ENCODE assay signal across 6 mouse cellular contexts in the genomic region with DNA sequence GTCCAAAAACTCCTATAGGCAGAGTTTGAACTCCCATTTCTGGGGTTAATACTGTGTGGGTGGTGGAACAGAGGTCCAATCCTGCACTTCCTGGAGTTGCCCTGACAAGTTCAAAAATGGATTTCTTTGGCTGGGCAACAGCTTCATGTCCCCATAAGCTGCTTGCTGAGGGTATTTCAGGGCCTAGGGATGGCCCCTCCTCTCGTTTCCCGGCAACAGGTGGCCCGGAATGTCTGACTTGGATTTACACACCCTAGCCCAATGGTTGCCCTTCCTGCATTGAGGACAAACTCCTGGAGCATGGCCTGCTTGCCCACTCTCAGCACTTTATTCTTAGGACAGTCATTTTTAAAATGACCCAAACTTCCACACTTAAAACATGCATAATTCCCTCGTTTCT. TPM values are rescaled to one million over a fixed set of nuclear protein-coding genes. Genes with fewer than 3 reads are reported as not detected.
DNase-seq lines count a peak whose midpoint lies in the region; ATAC-seq and TF ChIP-seq lines count a peak whose summit lies in the region.
"Not testable (repeated sequence)": the region's sequence is repeated elsewhere in the genome, so short reads cannot be mapped to it uniquely, and the experiment has no call there.

No protein-coding gene starts in this region.

- H3K4me2 ChIP-seq in heart, embryonic 13.5 days: peak overlapping the region; percentile 34; the same call in 1 of the 2 replicates
- H3K4me2 ChIP-seq in heart, embryonic 15.5 days: peak overlapping the region; percentile 29
- H3K4me2 ChIP-seq in hindbrain, embryonic 11.5 days (replicated peaks; ENCODE audit: low read depth, low read length); limb, embryonic 11.5 days (ENCODE audit: low read depth, severe bottlenecking): not testable (repeated sequence)

- intact Hi-C loops in gastrocnemius, adult 2 months (cut with DNase I): not testable (repeated sequence)

- 81% methylated on average over 4 of the region's 4 CpGs for WGBS in heart, embryonic 13.5 days
- 83% methylated on average over 4 of the region's 4 CpGs for WGBS in heart, embryonic 15.5 days
- 81% methylated on average over 4 of the region's 4 CpGs for WGBS in hindbrain, embryonic 11.5 days
- WGBS in limb, embryonic 11.5 days: 89% methylated on average over 4 of the region's 4 CpGs

- not testable (repeated sequence) for H3K36me3 ChIP-seq in heart, embryonic 13.5 days; heart, embryonic 15.5 days; hindbrain, embryonic 11.5 days (ENCODE audit: control insufficient read depth, insufficient read depth, low read length); limb, embryonic 11.5 days (ENCODE audit: control insufficient read depth, insufficient read depth, low read length)

- not testable (repeated sequence) for TF ChIP-seq CTCF in gastrocnemius, adult 2 months (IDR thresholded peaks at IDR 0.05)

- not testable (repeated sequence) for ATAC-seq in heart, embryonic 13.5 days (ENCODE audit: extremely low read depth, insufficient number of reproducible peaks, low FRiP score, low TSS enrichment); heart, embryonic 15.5 days (replicated peaks; ENCODE audit: insufficient number of reproducible peaks, insufficient read depth, low FRiP score, low read depth); hindbrain, embryonic 11.5 days (ENCODE audit: low FRiP score); limb, embryonic 11.5 days (ENCODE audit: insufficient number of reproducible peaks, low FRiP score, low TSS enrichment, low read depth)

- H3K27ac ChIP-seq in gastrocnemius, adult 2 months: peak overlapping the region; percentile 24; the same call in 1 of the 2 replicates
- not testable (repeated sequence) for H3K27ac ChIP-seq in heart, embryonic 13.5 days (replicated peaks); heart, embryonic 15.5 days; hindbrain, embryonic 11.5 days (ENCODE audit: low read depth, low read length); limb, embryonic 11.5 days (replicated peaks; ENCODE audit: low read depth, low read length)

- not testable (repeated sequence) for H3K9me3 ChIP-seq in heart, embryonic 13.5 days; heart, embryonic 15.5 days (replicated peaks); hindbrain, embryonic 11.5 days (ENCODE audit: control insufficient read depth, low read length); limb, embryonic 11.5 days (ENCODE audit: control insufficient read depth, low read length)

- H3K27me3 ChIP-seq in heart, embryonic 13.5 days (replicated peaks); heart, embryonic 15.5 days; hindbrain, embryonic 11.5 days (ENCODE audit: control insufficient read depth, insufficient read depth, low read length); limb, embryonic 11.5 days (ENCODE audit: control insufficient read depth, insufficient read depth, low read length): not testable (repeated sequence)

- H3K4me1 ChIP-seq in heart, embryonic 13.5 days; heart, embryonic 15.5 days (replicated peaks); hindbrain, embryonic 11.5 days (replicated peaks; ENCODE audit: control insufficient read depth, insufficient read depth, low read length); limb, embryonic 11.5 days (ENCODE audit: control insufficient read depth, insufficient read depth, low read length): not testable (repeated sequence)

- H3K9ac ChIP-seq in heart, embryonic 13.5 days; heart, embryonic 15.5 days; hindbrain, embryonic 11.5 days (ENCODE audit: low read depth, low read length); limb, embryonic 11.5 days (ENCODE audit: low read length): not testable (repeated sequence)

- H3K4me3 ChIP-seq in gastrocnemius, adult 2 months: peak overlapping the region; percentile 48
- H3K4me3 ChIP-seq in heart, embryonic 13.5 days; heart, embryonic 15.5 days; hindbrain, embryonic 11.5 days (ENCODE audit: low read depth, low read length); limb, embryonic 11.5 days (ENCODE audit: low read depth, low read length): not testable (repeated sequence)

- peak; percentile 69 for DNase-seq in R1 (ENCODE audit: low read depth, low spot score)
- DNase-seq in gastrocnemius, adult 2 months: not testable (repeated sequence)
- DNase-seq in hindbrain, embryonic 11.5 days (ENCODE audit: low spot score): peak; percentile 5
- DNase-seq in limb, embryonic 11.5 days (ENCODE audit: low spot score): peak; percentile 8

RNA-seq across cellular contexts. Expression of a gene that starts 28.7 kb away (rescaled TPM):
- 1 to 10 TPM; 2.6 to 2.7 TPM for total RNA-seq in gastrocnemius, adult 2 months (2021)
- polyA plus RNA-seq in heart, embryonic 13.5 days (2015; fragmentation: Nextera tagmentation; extraction: Ambion mirVana): 18.4 and 18.7 TPM in 2 replicates
- 18.7 and 23.9 TPM in 2 replicates for polyA plus RNA-seq in heart, embryonic 15.5 days (2015; fragmentation: Nextera tagmentation; extraction: Ambion mirVana)
- 12.3 and 16.8 TPM in 2 replicates for polyA plus RNA-seq in hindbrain, embryonic 11.5 days (2014; fragmentation: Nextera tagmentation; extraction: Ambion mirVana)
- 18.8 and 18.9 TPM in 2 replicates for polyA plus RNA-seq in limb, embryonic 11.5 days (2014; fragmentation: Nextera tagmentation; extraction: Ambion mirVana)

RNA-seq across cellular contexts. Expression of a gene that starts 55.1 kb away (rescaled TPM):
- 10 to 100 TPM; 38.8 to 58.6 TPM for total RNA-seq in gastrocnemius, adult 2 months (2021)
- 29.2 and 40.0 TPM in 2 replicates for polyA plus RNA-seq in heart, embryonic 13.5 days (2015; fragmentation: Nextera tagmentation; extraction: Ambion mirVana)
- polyA plus RNA-seq in heart, embryonic 15.5 days (2015; fragmentation: Nextera tagmentation; extraction: Ambion mirVana): 37.0 and 37.7 TPM in 2 replicates
- polyA plus RNA-seq in hindbrain, embryonic 11.5 days (2014; fragmentation: Nextera tagmentation; extraction: Ambion mirVana): 23.5 and 27.7 TPM in 2 replicates
- 25.6 and 27.4 TPM in 2 replicates for polyA plus RNA-seq in limb, embryonic 11.5 days (2014; fragmentation: Nextera tagmentation; extraction: Ambion mirVana)
